Mouse (Mus musculus): ENCODE measurements around the gene Lpar1. TPM values are rescaled to one million over a fixed set of nuclear protein-coding genes. Genes with fewer than 3 reads are reported as not detected.

Gene Lpar1
- polyA plus RNA-seq, 1 experiment = 47.0 TPM

GRCm38 (mm10) chr4:58478564-58478963 is 75.1 kb downstream of the Lpar1 start:
- Histone ChIP-seq H3K4me1 (ENCODE audit: control insufficient read depth, insufficient read depth, insufficient read length, low read length) (peaks cover 9% of the 10 kb centered on the region; the same call in 1 of the 2 replicates), H3K36me3 (ENCODE audit: control insufficient read depth, insufficient read depth, low read length) (peaks cover 1% of the 10 kb centered on the region; the same call in 1 of the 2 replicates), H3K27ac (ENCODE audit: insufficient read depth, low read depth, low read length) (no peak overlapping the region), H3K27me3 (ENCODE audit: control insufficient read depth, insufficient read depth, low read length) (no peaks in the 10 kb centered on the region), H3K4me3 (ENCODE audit: low read depth, low read length) (no peak overlapping the region)
- TF ChIP-seq POLR2A (IDR thresholded peaks at IDR 0.05; ENCODE audit: low read depth, low read length) = no peak
- TF ChIP-seq CTCF (IDR thresholded peaks at IDR 0.05; ENCODE audit: extremely low read depth, insufficient read length, insufficient replicate concordance, low read depth, low read length) = no peak
- WGBS = 53% methylated on average over 1 of the region's 1 CpGs

GRCm38 (mm10) chr4:58477691-58478090 is 76.0 kb downstream of the Lpar1 start:
- no peaks in the 10 kb centered on the region for H3K27me3 ChIP-seq (ENCODE audit: control insufficient read depth, insufficient read depth, low read length)
- no peak overlapping the region for H3K4me3 ChIP-seq (ENCODE audit: low read depth, low read length)
- no peak overlapping the region for H3K27ac ChIP-seq (ENCODE audit: insufficient read depth, low read depth, low read length)
- TF ChIP-seq POLR2A (IDR thresholded peaks at IDR 0.05; ENCODE audit: low read depth, low read length) = no peak
- TF ChIP-seq CTCF (IDR thresholded peaks at IDR 0.05; ENCODE audit: extremely low read depth, insufficient read length, insufficient replicate concordance, low read depth, low read length) = no peak
- H3K4me1 ChIP-seq (ENCODE audit: control insufficient read depth, insufficient read depth, insufficient read length, low read length) = peaks cover 9% of the 10 kb centered on the region; the same call in 1 of the 2 replicates
- no peaks in the 10 kb centered on the region; the same call in 1 of the 2 replicates for H3K36me3 ChIP-seq (ENCODE audit: control insufficient read depth, insufficient read depth, low read length)
- WGBS = 83% methylated on average over 8 of the region's 8 CpGs

- no peak overlapping the region for H3K27ac ChIP-seq (ENCODE audit: insufficient read depth, low read depth, low read length)
- no peak for TF ChIP-seq POLR2A (IDR thresholded peaks at IDR 0.05; ENCODE audit: low read depth, low read length)
- no peak for TF ChIP-seq CTCF (IDR thresholded peaks at IDR 0.05; ENCODE audit: extremely low read depth, insufficient read length, insufficient replicate concordance, low read depth, low read length)
- H3K27me3 ChIP-seq (ENCODE audit: control insufficient read depth, insufficient read depth, low read length) = no peaks in the 10 kb centered on the region
- no peaks in the 10 kb centered on the region for H3K4me1 ChIP-seq (ENCODE audit: control insufficient read depth, insufficient read depth, insufficient read length, low read length)
- no peak overlapping the region for H3K4me3 ChIP-seq (ENCODE audit: low read depth, low read length)
- H3K36me3 ChIP-seq (ENCODE audit: control insufficient read depth, insufficient read depth, low read length) = no peaks in the 10 kb centered on the region; the same call in 1 of the 2 replicates
- WGBS = 78% methylated on average over 4 of the region's 4 CpGs
Measured at GRCm38 (mm10) chr4:58471203-58471910, 82.3 kb downstream of the Lpar1 start.

GRCm38 (mm10) chr4:58469651-58470592 is 83.8 kb downstream of the Lpar1 start:
- Histone ChIP-seq H3K4me1 (ENCODE audit: control insufficient read depth, insufficient read depth, insufficient read length, low read length) (no peaks in the 10 kb centered on the region), H3K4me3 (ENCODE audit: low read depth, low read length) (no peak overlapping the region), H3K27ac (ENCODE audit: insufficient read depth, low read depth, low read length) (no peak overlapping the region), H3K27me3 (ENCODE audit: control insufficient read depth, insufficient read depth, low read length) (no peaks in the 10 kb centered on the region), H3K36me3 (ENCODE audit: control insufficient read depth, insufficient read depth, low read length) (no peaks in the 10 kb centered on the region)
- 76% methylated on average over 5 of the region's 5 CpGs for WGBS
- TF ChIP-seq POLR2A (IDR thresholded peaks at IDR 0.05; ENCODE audit: low read depth, low read length) (no peak), CTCF (IDR thresholded peaks at IDR 0.05; ENCODE audit: extremely low read depth, insufficient read length, insufficient replicate concordance, low read depth, low read length) (no peak)

- Histone ChIP-seq H3K27ac (ENCODE audit: insufficient read depth, low read depth, low read length) (no peak overlapping the region), H3K4me1 (ENCODE audit: control insufficient read depth, insufficient read depth, insufficient read length, low read length) (no peaks in the 10 kb centered on the region), H3K27me3 (ENCODE audit: control insufficient read depth, insufficient read depth, low read length) (no peaks in the 10 kb centered on the region), H3K36me3 (ENCODE audit: control insufficient read depth, insufficient read depth, low read length) (no peaks in the 10 kb centered on the region), H3K4me3 (ENCODE audit: low read depth, low read length) (no peak overlapping the region)
- 82% methylated on average over 7 of the region's 7 CpGs for WGBS
- no peak for TF ChIP-seq CTCF (IDR thresholded peaks at IDR 0.05; ENCODE audit: extremely low read depth, insufficient read length, insufficient replicate concordance, low read depth, low read length)
- TF ChIP-seq POLR2A (IDR thresholded peaks at IDR 0.05; ENCODE audit: low read depth, low read length) = no peak
Measured at GRCm38 (mm10) chr4:58469035-58469434, 84.7 kb downstream of the Lpar1 start.

GRCm38 (mm10) chr4:58465586-58465985 is 88.1 kb downstream of the Lpar1 start:
- no peak overlapping the region for H3K27ac ChIP-seq (ENCODE audit: insufficient read depth, low read depth, low read length)
- peaks cover 6% of the 10 kb centered on the region; the same call in 1 of the 2 replicates for H3K4me1 ChIP-seq (ENCODE audit: control insufficient read depth, insufficient read depth, insufficient read length, low read length)
- no peaks in the 10 kb centered on the region for H3K36me3 ChIP-seq (ENCODE audit: control insufficient read depth, insufficient read depth, low read length)
- H3K27me3 ChIP-seq (ENCODE audit: control insufficient read depth, insufficient read depth, low read length) = no peaks in the 10 kb centered on the region
- 89% methylated on average over 5 of the region's 5 CpGs for WGBS
- H3K4me3 ChIP-seq (ENCODE audit: low read depth, low read length) = no peak overlapping the region
- TF ChIP-seq POLR2A (IDR thresholded peaks at IDR 0.05; ENCODE audit: low read depth, low read length) (no peak), CTCF (IDR thresholded peaks at IDR 0.05; ENCODE audit: extremely low read depth, insufficient read length, insufficient replicate concordance, low read depth, low read length) (no peak)
